Mouse (Mus musculus) testis, adult 2 months (tissue): ENCODE measurements around the gene Ptpre. TPM values are rescaled to one million over a fixed set of nuclear protein-coding genes. Genes with fewer than 3 reads are reported as not detected.
A peak's percentile ranks its signal among the peaks of the same experiment; 100 is the strongest.
"Not testable (repeated sequence)": the region's sequence is repeated elsewhere in the genome, so short reads cannot be mapped to it uniquely, and the experiment has no call there.

Experiments used
- H3K27ac ChIP-seq: fragments of 200-500 bp; 2 replicates; pipeline ENCODE4 v1.5.1; 2012; ENCODE audit warnings: low read depth, low read length; ENCODE audit not compliant: control insufficient read depth, insufficient read depth
- H3K27me3 ChIP-seq: fragments of 200-500 bp; 2 replicates; pipeline ENCODE4 v1.6.1; 2012; ENCODE audit warnings: mild to moderate bottlenecking, low read length, moderate library complexity; ENCODE audit not compliant: control insufficient read depth, insufficient read depth
- H3K36me3 ChIP-seq: fragments of 200-500 bp; 2 replicates; pipeline ENCODE4 v1.6.1; 2012; ENCODE audit warnings: mild to moderate bottlenecking, low read length; ENCODE audit not compliant: control insufficient read depth, insufficient read depth
- H3K4me1 ChIP-seq: fragments of 200-500 bp; 2 replicates; pipeline ENCODE4 v1.6.1; 2012; ENCODE audit warnings: low read length; ENCODE audit not compliant: control insufficient read depth, insufficient read depth
- H3K4me3 ChIP-seq: fragments of 200-500 bp; 2 replicates; pipeline ENCODE4 v1.5.1; 2012; ENCODE audit warnings: low read depth, mild to moderate bottlenecking, low read length, moderate library complexity, mixed read lengths; ENCODE audit not compliant: control insufficient read depth
- CTCF ChIP-seq: fragments of 200-500 bp; IDR thresholded peaks from 2 replicates; pipeline ENCODE4 v1.5.1; 2012; ENCODE audit warnings: low read depth, mild to moderate bottlenecking, inconsistent platforms, low read length, moderate library complexity; ENCODE audit not compliant: control insufficient read depth, insufficient read depth, insufficient replicate concordance
- POLR2A ChIP-seq: fragments of 200-500 bp; IDR thresholded peaks from 2 replicates; pipeline ENCODE4 v1.6.1; 2012; ENCODE audit warnings: low read depth, mild to moderate bottlenecking, inconsistent platforms, low read length, moderate library complexity; ENCODE audit not compliant: control insufficient read depth
- polyA plus RNA-seq: library from polyadenylated mRNA; depleted of rRNA; stranded (reverse); fragments of >200 nt; gene quantifications from 2 replicates; pipeline ENCODE4 v1.2.3, GENCODE M21; 2012

Gene Ptpre
- polyA plus RNA-seq, 1 experiment: 7.2 TPM

DNA sequence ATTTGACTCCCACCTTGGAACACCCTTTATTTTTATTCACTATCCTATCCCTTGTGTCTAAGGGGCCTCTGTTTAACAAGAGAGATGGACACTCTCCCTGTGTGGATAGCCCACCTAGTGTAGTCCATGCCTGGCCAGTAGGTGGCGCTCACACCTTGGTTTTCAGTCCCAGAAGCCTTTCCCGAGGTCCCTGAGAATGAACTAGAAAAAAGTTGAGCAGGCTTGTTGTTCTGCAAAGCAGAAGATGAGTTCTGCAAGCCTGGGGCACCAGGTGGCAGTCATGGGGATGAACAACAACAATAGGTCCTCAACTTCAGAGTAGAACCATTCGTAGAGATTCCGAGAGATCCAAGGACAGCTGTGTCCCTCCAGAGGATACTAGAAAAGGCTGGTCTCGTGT lies 143.1 kb downstream of the Ptpre start:
- no peak overlapping the region for H3K4me3 ChIP-seq

DNA sequence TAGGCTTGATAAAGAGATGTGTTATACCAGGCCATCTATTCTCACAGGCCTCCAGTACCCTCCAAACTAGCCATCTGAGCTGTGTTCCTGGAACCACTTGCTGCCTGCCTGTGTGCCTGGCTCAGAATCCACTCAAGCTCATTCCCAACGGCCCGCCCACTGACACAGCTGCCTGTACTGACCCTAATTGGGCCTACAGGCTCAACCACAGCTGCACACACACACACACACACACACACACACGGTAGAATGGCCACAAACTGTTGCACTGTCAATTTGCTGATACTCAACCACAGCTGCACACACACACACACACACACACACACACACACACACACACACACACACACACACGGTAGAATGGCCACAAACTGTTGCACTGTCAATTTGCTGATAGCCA lies 146.8 kb downstream of the Ptpre start:
- H3K27ac ChIP-seq, H3K36me3 ChIP-seq, H3K4me3 ChIP-seq, H3K27me3 ChIP-seq, H3K4me1 ChIP-seq: not testable (repeated sequence)

More for the DNA sequence above, 143.1 kb downstream of the Ptpre start:
- H3K27ac ChIP-seq: no peak overlapping the region
- no peaks in the 10 kb centered on the region for H3K27me3 ChIP-seq
- no peaks in the 10 kb centered on the region for H3K36me3 ChIP-seq
- TF ChIP-seq POLR2A: no peak
- peak; percentile 81 for TF ChIP-seq CTCF
- peaks cover 2% of the 10 kb centered on the region; the same call in 1 of the 2 replicates for H3K4me1 ChIP-seq

DNA sequence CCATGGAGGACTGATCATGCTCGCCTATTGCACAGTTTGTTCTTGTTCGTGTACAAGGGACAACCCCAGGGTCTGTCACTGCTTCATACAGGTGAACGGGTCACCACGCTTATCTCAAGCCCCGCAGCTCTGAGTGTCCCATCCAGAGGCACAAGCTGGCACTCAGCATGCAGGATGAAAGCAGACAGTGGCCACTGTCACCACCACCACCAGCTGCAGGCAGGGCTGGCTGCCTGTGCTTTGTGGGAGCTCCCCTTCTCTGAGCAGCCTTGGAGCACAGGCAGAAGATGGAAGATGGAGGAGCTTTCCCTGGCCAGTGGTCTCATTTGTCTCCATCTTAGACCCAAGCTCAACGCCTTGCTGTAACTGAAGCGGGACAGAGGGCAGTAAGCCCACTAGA lies 147.7 kb downstream of the Ptpre start:
- Histone ChIP-seq H3K27ac (no peak overlapping the region), H3K4me1 (peaks cover 2% of the 10 kb centered on the region; the same call in 1 of the 2 replicates), H3K36me3 (no peaks in the 10 kb centered on the region; the same call in 1 of the 2 replicates), H3K4me3 (no peak overlapping the region), H3K27me3 (no peaks in the 10 kb centered on the region)
- TF ChIP-seq POLR2A: no peak
- no peak for TF ChIP-seq CTCF

DNA sequence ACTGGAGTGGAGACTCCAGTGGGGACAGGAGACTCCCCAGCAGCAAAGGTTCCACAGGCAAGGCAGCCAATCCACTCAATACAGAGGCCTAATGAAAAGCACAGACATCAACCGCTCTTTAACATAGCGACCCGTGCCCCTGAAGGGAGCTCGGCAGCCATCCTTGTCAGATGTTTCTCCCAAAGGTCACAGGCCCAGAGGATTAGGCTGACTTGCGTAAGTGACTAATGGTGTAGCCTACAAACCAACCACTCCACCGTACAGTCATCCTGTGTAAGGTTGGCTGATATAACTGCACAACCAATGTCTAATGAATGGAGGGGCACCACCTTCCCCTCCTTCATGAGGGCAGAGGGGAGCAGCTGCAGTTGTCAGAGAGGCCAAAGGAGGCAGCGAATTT lies 152.1 kb downstream of the Ptpre start:
- Histone ChIP-seq H3K27me3 (no peaks in the 10 kb centered on the region), H3K27ac (no peak overlapping the region), H3K4me3 (no peak overlapping the region), H3K36me3 (no peaks in the 10 kb centered on the region; the same call in 1 of the 2 replicates), H3K4me1 (no peaks in the 10 kb centered on the region)
- TF ChIP-seq POLR2A (no peak), CTCF (no peak)

DNA sequence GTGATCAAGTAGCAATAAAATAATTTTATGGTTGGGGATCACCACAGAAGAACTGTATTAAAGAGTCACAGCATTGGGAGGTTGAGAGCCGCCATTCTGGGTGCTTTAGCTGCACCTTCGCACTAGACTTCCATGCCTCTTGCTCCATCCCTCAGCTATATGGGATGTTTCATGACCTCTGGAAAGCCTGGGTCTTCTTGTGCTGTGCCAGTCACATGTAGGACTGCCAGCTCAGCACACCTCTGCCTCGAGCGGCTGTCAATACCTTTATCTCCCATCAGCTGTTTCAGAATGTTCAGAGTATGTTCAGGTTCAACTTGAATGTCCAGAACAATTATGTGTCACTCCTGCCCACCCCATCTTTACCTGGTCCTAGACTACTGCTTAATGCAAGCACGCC lies 154.7 kb downstream of the Ptpre start:
- H3K27ac ChIP-seq: no peak overlapping the region

DNA sequence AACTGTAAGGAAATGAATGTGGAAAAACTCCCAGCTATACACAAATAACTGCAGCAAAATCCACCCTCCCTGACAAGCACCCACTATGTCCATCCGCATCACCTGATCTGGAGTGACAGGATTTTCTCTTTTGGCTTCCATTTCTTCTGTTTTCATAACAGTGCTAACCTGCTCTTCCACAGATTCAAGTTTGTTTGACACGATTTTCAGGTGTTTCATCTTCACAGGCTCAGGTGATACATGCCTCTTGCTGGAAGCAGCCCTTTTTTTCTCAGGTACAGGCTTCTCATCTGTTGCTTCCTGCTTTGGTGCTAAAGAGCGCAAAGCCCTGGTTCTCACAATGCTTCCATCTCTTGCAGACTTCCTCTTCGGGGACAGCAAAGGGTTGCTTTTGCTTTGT lies 156.8 kb downstream of the Ptpre start:
- H3K36me3 ChIP-seq: peaks cover 1% of the 10 kb centered on the region; the same call in 1 of the 2 replicates
- no peaks in the 10 kb centered on the region for H3K27me3 ChIP-seq
- no peak overlapping the region for H3K4me3 ChIP-seq
- H3K27ac ChIP-seq: no peak overlapping the region
- H3K4me1 ChIP-seq: no peaks in the 10 kb centered on the region
- TF ChIP-seq POLR2A (no peak), CTCF (no peak)

More for the DNA sequence above, 154.7 kb downstream of the Ptpre start:
- TF ChIP-seq POLR2A (no peak), CTCF (no peak)
- Histone ChIP-seq H3K4me3 (no peak overlapping the region), H3K27me3 (no peaks in the 10 kb centered on the region), H3K4me1 (no peaks in the 10 kb centered on the region), H3K36me3 (no peaks in the 10 kb centered on the region; the same call in 1 of the 2 replicates)

DNA sequence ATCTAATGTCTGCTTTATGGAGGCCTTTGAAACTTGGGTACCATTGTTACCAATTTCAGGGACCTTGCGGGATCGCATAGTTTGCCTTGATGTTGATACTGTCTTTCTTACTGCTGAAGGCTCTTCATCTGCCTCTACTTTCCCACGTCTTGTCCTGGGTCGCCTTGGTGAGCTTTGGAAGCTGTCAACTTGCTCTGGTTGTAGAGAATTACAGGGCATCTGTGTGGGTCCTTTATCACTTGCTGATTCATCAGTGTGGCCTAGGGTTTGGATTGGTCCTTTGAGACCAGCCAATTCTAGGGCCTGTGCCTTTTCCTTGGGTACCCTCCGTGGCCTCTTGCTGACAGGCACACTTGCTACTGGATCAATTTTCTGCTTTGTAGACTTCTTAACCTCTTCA lies 157.5 kb downstream of the Ptpre start:
- H3K27me3 ChIP-seq: no peaks in the 10 kb centered on the region
- no peak overlapping the region for H3K4me3 ChIP-seq
- TF ChIP-seq CTCF (no peak), POLR2A (no peak)
- H3K4me1 ChIP-seq: no peaks in the 10 kb centered on the region
- H3K36me3 ChIP-seq: peaks cover 1% of the 10 kb centered on the region; the same call in 1 of the 2 replicates
- H3K27ac ChIP-seq: no peak overlapping the region

DNA sequence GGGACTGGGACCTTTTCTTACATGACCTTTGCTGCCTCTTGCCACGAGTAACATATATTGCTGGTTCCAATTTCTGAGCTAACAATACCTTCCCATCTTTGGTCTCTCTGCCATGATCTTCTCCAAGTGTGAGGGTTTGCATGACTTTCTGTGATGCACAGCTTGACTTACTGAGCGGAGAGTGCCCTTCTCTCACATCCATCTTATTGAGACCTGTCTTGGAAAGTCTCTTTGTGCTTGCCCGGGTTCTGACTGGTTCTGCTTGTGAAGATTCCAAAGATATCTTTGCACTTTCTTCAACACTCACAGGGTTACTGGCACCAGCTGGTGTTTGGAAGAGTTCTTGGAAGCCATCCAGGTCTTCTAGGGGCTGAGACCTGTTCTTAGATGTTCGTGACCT lies 158.8 kb downstream of the Ptpre start:
- no peaks in the 10 kb centered on the region for H3K4me1 ChIP-seq
- no peak overlapping the region for H3K27ac ChIP-seq
- no peak overlapping the region for H3K4me3 ChIP-seq
- H3K27me3 ChIP-seq: no peaks in the 10 kb centered on the region
- TF ChIP-seq POLR2A: no peak
- TF ChIP-seq CTCF: no peak
- peaks cover 3% of the 10 kb centered on the region; the same call in 1 of the 2 replicates for H3K36me3 ChIP-seq

DNA sequence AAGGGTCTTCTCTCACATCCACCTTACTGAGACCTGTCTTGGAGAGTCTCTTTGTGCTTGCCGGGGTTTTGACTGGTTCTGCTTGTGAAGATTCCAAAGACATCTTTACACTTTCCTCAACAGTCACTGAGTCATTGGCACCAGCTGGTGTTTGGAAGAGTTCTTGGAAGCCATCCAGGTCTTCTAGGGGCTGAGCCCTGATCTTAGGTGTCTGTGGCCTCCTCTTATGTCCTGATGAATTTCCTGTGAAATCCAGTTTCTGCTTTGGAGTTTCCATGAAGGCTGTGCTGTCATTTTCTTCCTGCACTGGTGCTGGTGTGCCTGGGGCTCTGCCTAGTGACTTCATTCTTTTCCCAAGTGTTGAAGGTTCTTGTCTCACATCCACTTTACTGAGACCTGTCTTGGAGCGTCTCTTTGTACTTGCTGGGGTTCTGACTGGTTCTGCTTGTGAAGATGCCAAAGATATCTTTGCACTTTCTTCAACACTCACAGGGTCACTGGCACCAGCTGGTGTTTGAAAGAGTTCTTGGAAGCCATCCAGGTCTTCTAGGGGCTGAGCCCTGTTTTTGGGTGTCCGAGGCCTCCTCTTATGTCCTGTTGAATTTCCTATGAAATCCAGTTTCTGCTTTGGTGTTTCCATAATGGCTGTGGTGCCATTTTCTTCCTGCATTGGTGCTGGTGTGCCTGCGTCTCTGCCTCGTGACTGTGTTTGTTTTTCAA lies 159.9 kb downstream of the Ptpre start:
- not testable (repeated sequence) for H3K27ac ChIP-seq, H3K36me3 ChIP-seq, H3K4me3 ChIP-seq, H3K4me1 ChIP-seq, H3K27me3 ChIP-seq
